Mouse (Mus musculus): ENCODE data around the gene Rrp7a.

DNA sequence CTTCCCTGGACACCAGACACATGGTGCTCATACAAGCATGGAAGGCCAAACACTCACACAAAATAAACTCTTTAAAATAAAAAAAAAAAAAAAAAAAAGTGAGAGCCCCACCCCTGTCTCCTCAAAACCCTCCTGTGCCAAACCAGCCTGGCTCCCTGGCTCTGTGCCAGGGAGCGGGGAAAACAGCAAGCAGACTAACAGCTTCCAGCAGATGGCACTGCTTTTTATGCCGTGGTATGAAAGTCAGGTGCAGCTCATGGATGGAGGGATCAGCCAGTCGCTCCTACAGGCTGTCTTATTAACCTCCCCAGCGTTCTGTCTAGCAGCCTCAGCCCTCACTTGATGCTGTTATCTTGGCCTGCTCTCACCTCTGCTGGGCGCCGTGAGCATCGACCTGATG, 4.2 kb downstream of the Rrp7a start:
- TF ChIP-seq CTCF (IDR thresholded peaks at IDR 0.05; ENCODE audit: extremely low read depth, insufficient read depth, low read length) (peak; percentile 55), POLR2A (IDR thresholded peaks at IDR 0.05; ENCODE audit: extremely low read depth, insufficient read depth, low read length) (no peak)

Data from cortical plate, adult 2 months (tissue).